Mouse (Mus musculus): ENCODE results near the gene Ccdc162.

DNA sequence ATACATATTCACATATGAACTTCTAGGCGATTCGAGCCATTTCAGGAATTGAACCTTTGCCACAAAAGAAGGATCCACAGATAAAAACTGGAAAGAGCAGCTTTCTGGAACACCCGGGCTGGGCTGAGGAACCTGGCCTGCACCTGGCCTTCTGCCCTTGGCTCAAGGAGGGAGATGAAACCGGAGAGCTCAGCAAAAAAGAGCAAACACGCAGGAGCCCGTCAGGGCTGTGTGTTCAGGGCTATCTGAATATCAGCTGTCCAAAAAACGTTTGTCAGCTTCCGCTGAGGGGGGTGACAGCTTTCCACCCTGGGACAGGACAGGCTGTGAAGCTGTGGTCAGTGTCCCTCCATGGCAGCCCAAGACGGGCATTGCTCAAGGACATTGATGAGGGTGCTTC lies 117.4 kb downstream of the Ccdc162 start:
- TF ChIP-seq CTCF (conservative IDR thresholded peaks at IDR 0.05; ENCODE audit: low read length) (no peak), POU5F1 (IDR thresholded peaks at IDR 0.05; ENCODE audit: borderline replicate concordance, low read length) (no peak)
